Mouse (Mus musculus): ENCODE results near the gene Gdf5.
A peak's percentile ranks its signal among the peaks of the same experiment; 100 is the strongest.

The Gdf5 gene

DNA sequence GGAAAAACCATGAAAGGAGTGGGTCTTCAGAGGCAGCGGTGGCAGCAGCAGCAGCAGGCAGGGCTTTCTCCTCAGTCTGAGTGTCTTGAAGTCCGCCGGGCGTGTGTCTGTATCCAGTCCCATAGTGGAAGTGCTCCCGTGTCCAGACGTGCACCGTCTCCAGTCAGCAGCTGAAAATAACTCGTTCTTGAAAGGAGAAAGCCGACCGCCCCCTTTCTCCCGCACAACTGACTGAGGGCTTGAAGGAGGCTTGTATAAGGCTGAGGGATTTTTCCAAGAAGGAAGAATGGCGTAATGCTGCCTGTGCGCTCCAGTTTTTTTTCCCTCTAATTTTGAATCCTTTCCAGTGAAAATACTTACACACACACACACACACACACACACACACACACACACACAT, at the start of gene Gdf5:
Gene Gdf5, minus strand, starts transcription at position 244 of the 400 bp plus-strand sequence.
- DNase-seq (ENCODE audit: low spot score in 2 of 2) = no peak

DNA sequence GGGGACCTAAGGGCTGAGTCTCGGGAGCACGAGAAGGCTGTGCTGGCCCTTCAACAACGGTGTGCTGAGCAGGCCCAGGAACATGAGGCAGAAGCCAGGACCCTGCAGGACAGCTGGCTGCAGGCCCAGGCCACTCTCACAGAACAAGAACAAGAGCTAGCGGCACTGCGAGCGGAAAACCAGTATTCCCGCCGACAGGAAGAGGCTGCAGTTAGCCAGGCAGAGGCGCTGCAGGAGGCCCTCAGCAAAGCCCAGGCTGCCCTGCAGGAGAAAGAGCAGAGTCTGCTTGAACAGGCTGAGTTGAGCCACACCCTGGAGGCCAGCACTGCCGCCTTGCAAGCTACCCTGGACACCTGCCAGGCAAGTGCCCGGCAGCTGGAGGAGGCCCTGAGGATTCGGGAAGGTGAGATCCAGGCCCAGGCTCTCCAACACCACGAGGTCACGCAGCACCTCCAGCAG, 46.7 kb upstream of the Gdf5 start:
- no peak for DNase-seq (ENCODE audit: low spot score in 2 of 2)

DNA sequence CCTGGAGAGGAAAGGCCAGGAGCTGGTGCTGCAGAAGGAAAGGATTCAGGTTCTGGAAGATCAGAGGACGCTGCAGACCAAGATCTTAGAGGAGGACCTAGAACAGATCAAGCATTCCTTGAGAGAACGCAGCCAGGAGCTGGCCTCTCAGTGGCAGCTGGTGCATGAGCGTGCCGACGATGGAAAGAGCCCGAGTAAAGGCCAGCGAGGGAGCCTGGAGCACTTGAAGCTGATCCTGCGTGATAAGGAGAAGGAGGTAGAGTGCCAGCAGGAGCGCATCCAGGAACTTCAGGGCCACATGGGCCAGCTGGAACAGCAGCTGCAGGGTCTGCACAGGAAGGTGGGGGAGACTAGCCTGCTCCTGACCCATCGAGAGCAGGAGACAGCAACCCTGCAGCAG, 46.0 kb upstream of the Gdf5 start:
- no peak for DNase-seq (ENCODE audit: low spot score in 2 of 2)

DNA sequence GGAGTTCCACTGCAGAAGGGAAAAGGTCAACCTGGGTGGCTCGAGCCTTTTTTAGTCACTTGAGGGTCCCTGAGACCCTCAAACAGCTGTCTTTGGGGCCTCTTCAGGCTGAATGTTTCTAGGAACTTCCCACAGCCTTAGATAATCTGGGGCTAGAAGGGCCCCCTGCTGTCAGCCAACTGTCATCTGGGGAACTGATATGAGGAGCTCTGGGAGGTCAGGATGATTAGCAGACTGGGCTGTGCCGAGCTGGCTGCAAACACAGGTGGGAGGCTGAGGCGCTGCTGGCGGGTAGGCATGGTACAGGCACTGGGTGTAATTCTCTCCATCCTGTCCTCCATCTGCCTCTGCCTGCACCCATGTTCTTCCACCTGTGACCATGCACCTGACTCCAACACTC, 43.9 kb upstream of the Gdf5 start:
- DNase-seq (ENCODE audit: low spot score in 2 of 2) = no peak

GRCm38 (mm10) chr2:155987131-155987530, 42.0 kb upstream of the Gdf5 start:
- no peak for DNase-seq (ENCODE audit: low spot score in 2 of 2)

DNA sequence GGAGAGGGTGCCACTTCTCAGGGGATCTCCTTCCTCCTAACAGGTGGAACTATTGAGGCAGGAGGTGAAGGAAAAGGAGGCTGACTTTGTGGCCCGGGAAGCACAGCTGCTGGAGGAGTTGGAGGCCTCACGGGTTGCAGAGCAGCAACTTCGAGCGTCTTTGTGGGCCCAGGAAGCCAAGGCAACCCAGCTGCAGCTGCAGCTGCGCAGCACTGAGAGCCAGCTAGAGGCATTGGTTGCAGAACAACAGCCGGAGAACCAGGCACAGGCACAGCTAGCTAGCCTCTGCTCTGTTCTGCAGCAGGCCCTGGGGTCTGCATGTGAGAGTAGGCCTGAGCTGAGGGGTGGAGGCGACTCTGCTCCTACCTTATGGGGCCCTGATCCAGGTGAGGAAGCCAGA, 40.6 kb upstream of the Gdf5 start:
- DNase-seq (ENCODE audit: low spot score in 2 of 2) = no peak

DNA sequence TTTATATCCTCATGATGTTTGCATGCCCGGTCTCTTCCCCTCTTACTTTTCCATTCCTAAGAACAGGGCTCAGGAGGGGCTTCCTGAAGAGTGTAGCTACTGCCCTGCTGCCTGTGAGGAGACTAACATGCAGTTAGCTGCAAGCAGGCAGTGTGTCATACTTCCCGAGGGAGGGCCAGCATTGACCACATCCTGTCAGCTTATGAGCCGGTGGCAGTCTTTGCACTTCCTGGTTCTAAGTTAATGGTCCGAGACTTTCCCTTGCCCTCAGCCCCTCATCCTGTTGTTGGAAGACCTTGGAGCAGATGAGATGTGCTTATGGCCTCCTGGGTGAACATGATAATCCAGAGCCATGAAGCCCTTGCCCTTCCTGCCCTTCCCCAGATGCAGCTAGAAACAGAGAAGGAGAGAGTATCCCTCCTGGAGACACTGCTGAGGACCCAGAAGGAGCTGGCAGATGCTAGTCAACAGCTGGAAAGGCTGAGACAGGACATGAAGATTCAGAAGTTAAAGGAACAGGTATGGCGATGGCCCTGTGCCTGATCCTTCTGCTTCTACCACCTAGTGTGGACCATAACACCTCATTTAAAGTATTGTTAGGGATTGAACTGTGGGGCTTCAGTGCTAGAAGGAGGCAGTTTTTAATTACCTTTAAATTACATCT, 34.3 kb upstream of the Gdf5 start:
- DNase-seq (ENCODE audit: low spot score in 2 of 2) = no peak

GRCm38 (mm10) chr2:155974087-155974731, 29.0 kb upstream of the Gdf5 start:
- DNase-seq (ENCODE audit: low spot score in 2 of 2) = no peak

GRCm38 (mm10) chr2:155973348-155973747, 28.2 kb upstream of the Gdf5 start:
- DNase-seq (ENCODE audit: low spot score in 2 of 2) = no peak

DNA sequence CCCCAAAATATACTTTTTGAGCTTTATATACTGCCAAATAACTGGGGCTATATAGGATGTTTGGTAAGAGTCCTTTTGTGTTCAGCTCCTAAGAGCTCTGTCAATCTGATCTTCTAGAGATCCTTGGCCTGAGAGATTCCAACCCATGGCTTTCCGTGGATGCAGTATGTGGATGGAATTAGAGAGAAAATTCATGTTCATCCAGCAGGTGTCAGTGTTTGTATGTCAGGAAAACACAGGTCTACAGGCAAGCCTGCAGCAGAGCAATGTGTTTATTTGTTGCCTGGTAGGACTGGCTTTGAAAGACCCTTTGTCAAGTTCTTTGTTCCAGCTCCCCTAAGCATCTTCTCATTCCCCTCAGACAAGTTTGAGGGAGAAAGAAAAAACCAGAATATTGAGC, 17.8 kb upstream of the Gdf5 start:
- DNase-seq (ENCODE audit: low spot score in 2 of 2) = no peak

GRCm38 (mm10) chr2:155961862-155962261, 16.7 kb upstream of the Gdf5 start:
- no peak for DNase-seq (ENCODE audit: low spot score in 2 of 2)

DNA sequence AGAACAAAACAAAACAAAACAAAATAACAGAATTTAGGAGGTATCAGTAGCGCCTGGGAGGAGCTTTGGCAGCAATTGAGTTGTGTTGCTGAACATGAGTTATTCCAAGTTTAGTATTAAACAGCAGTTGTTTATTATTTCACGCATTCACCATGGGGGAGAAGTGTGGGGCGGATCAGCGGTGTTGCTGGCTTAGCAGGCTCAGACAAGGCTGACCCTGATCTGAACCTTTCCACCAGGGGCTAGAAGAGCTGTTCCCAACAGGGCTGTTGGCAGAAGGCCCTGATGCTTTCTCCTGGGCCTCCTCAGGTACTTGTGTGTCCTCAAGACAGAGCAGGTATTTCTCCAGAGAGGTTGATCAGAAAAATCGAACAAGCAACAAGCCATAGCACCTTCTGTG, 14.8 kb upstream of the Gdf5 start:
- no peak for DNase-seq (ENCODE audit: low spot score in 2 of 2)

DNA sequence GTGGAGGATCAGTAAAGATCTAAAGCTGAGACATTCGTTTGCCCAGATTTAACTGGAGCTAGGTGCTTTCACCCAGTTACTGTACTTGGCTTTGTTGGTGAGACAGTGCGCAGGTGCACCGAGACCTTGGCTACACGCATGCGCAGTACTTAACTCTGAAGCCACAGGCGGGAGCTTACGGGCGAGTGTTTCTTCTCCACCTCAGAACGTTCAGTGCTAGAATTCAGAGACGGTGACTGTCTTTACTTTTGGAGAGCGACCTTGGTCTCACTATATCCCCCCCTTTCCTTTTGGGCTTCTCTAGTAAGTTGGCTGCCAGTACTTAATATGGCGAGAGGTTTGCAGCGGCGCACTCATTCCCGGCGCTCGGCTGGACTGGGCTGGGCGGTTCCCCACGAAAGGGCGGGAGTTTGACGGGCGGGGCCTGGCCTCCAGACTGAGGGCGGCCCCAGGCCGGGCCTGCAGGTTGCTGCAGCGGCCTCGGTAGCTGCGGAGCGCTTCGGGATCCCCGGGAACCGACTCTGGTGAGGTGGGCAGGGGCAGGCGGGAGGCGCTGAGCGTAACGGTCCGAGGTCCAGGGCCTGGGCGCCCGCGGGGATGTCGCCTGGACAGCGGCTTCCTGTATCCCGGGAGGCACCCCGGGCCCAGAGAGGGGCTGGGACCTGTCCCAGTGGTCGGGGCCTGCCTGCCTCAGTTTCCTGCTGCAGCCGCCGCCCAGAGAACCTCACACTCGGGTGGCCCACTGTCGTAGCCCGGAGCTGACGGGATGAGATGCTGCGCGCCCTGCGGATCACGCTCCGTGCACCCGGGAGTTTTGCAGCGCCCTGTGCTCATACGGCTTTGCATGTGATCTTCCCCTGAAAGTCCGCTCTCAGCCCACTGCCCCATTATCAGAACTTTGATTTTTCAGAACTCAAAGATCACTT, 11.2 kb upstream of the Gdf5 start, which contains the start of gene Cep250:
Gene Cep250, plus strand, starts transcription at position 325 of the 926 bp plus-strand sequence.
- peak; percentile 84 to 89 for DNase-seq (ENCODE audit: low spot score in 2 of 2)

- peak; percentile 29 to 39 for DNase-seq (ENCODE audit: low spot score in 2 of 2)
Observed at GRCm38 (mm10) chr2:155952006-155952405, 6.8 kb upstream of the Gdf5 start.

- no peak for DNase-seq (ENCODE audit: low spot score in 2 of 2)
Observed at GRCm38 (mm10) chr2:155949362-155949761, 4.2 kb upstream of the Gdf5 start.

GRCm38 (mm10) chr2:155947390-155948002, 2.3 kb upstream of the Gdf5 start:
- DNase-seq (ENCODE audit: low spot score in 2 of 2) = no peak

DNA sequence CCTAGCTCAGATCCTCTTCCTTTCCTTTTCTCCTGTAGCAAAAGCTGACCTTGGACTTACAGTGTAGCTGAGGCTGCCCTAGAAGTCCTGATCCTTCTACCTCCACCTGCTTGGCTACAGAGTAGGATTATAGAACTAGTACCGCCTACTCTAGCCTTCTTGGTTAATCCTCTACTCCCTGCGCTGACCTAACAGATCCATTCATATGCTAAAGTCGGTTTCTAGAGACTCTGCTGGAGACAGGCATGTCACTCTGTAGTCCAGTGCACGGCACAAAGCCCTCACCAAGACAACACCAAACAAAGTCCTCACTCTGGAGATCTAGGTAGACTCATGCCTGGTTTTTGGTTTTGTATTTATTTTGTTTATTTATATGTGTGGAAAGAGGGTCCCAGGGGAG, 1.3 kb upstream of the Gdf5 start:
- no peak for DNase-seq (ENCODE audit: low spot score in 2 of 2)

DNA sequence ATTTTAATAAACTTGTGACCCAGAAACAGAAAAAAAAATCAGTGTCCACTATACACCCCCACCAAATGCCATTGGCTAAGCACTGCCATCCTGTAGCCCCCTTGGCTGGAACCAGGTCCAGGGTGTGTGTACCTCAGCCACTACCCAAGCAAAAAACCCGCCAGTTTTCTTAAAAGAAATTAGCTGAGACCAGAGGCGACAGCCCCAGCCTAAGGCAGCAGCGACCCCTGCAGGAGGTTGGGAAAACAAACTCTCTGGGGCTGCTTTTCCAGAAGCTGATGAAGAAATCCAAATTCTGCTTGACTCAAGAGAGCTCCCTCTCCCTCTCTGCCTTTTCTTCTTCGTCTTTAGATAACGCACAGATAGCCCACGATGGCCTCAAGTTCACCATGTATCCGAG, 902 bp upstream of the Gdf5 start:
- DNase-seq (ENCODE audit: low spot score in 2 of 2) = peak; percentile 52 to 57

DNA sequence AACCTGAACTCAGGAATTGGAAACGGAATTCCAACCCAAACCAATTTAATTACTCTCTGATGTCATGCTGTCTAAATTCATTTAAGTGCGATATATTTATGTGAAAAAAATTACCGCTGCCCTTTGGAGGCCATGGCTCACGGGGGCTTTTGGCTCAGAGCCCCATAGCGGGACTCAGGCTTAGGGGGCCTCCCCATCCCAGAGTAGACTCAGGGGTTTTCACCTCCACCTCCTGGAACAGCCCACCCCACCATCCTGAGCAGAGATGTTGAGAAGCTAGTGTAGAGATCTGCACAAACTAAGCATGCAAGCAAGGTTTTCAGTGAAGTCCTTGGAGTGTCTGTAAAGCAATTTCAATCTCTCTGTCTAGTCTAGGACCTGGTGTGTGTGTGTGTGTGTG, 413 bp upstream of the Gdf5 start:
- no peak for DNase-seq (ENCODE audit: low spot score in 2 of 2)

- no peak for DNase-seq (ENCODE audit: low spot score in 2 of 2)
Observed at GRCm38 (mm10) chr2:155944685-155945084, 482 bp downstream of the Gdf5 start.

- no peak for DNase-seq (ENCODE audit: low spot score in 2 of 2)
Observed at GRCm38 (mm10) chr2:155943463-155943862, 1.7 kb downstream of the Gdf5 start.
